Mouse (Mus musculus) midbrain, postnatal 0 days (tissue): ENCODE results near the gene Kcnk12. TPM values are rescaled to one million over a fixed set of nuclear protein-coding genes. Genes with fewer than 3 reads are reported as not detected.

Experiments
- ATAC-seq: fragments of 200-750 bp; cut with Nextera tagmentation; 2 replicates; pipeline ENCODE4 v1.8.0; 2017; ENCODE audit warnings: moderate number of reproducible peaks, mild to moderate bottlenecking, moderate TSS enrichment, moderate library complexity; ENCODE audit not compliant: low FRiP score
- DNase-seq: peaks from one replicate; pipeline ENCODE4 v3.0.0-alpha.2; 2015; ENCODE audit warnings: low spot score
- H3K27ac ChIP-seq: fragments of 300-500 bp; sonication (generic); 2 replicates; pipeline ENCODE4 v1.5.1; 2014; ENCODE audit warnings: low read depth, mild to moderate bottlenecking, low read length, mixed read lengths
- H3K27me3 ChIP-seq: fragments of 300-500 bp; sonication (generic); 2 replicates; pipeline ENCODE4 v1.6.1; 2014; ENCODE audit warnings: low read length, control low read depth, mixed read lengths; ENCODE audit not compliant: insufficient read depth
- H3K36me3 ChIP-seq: fragments of 300-500 bp; sonication (generic); 2 replicates; pipeline ENCODE4 v1.6.1; 2014; ENCODE audit warnings: low read length, control low read depth, mixed read lengths; ENCODE audit not compliant: insufficient read depth
- H3K4me1 ChIP-seq: fragments of 300-500 bp; sonication (generic); 2 replicates; pipeline ENCODE4 v1.6.1; 2014; ENCODE audit warnings: mild to moderate bottlenecking, control low read depth, antibody characterized with exemption, low read length, mixed read lengths; ENCODE audit not compliant: insufficient read depth
- H3K4me2 ChIP-seq: fragments of 300-500 bp; sonication (generic); 2 replicates; pipeline ENCODE4 v1.6.1; 2014; ENCODE audit warnings: low read depth, mild to moderate bottlenecking, low read length, mixed read lengths; ENCODE audit not compliant: poor library complexity, severe bottlenecking
- H3K4me3 ChIP-seq: fragments of 300-500 bp; sonication (generic); 2 replicates; pipeline ENCODE4 v1.5.1; 2014; ENCODE audit warnings: low read depth, mild to moderate bottlenecking, low read length, moderate library complexity
- H3K9ac ChIP-seq: fragments of 300-500 bp; sonication (generic); replicated peaks from 2 replicates; pipeline ENCODE4 v1.6.1; 2014; ENCODE audit warnings: mild to moderate bottlenecking, low read length, moderate library complexity, mixed read lengths; ENCODE audit not compliant: poor library complexity, severe bottlenecking
- H3K9me3 ChIP-seq: fragments of 300-500 bp; sonication (generic); 2 replicates; pipeline ENCODE4 v1.6.1; 2016; ENCODE audit warnings: low read length, control low read depth
- CTCF ChIP-seq: IDR thresholded peaks from 2 replicates; pipeline ENCODE4 v1.5.1; 2016; ENCODE audit warnings: antibody characterized with exemption, mild to moderate bottlenecking
- WGBS: fragments of 180-500 bp; shearing (Covaris S2); extraction: QIAGEN DNeasy Blood & Tissue Kit; methylation state at CpG from one replicate; pipeline ENCODE4 v1.1.7; 2014; 5-methylcytosine and 5-hydroxymethylcytosine counted together
- polyA plus RNA-seq: library from polyadenylated mRNA; unstranded; fragments of >200 nt; fragmentation: Nextera tagmentation; extraction: Ambion mirVana; gene quantifications from 2 replicates; pipeline ENCODE4 v1.2.1, GENCODE M21; 2015
- total RNA-seq: library from RNA; depleted of rRNA; stranded (reverse); fragments of >200 nt; gene quantifications from 2 replicates; pipeline ENCODE4 v1.2.3, GENCODE M21; 2014

The Kcnk12 gene
- total and polyA plus RNA-seq, 2 experiments from 2014 or later = 2.3 to 7.3 TPM

DNA sequence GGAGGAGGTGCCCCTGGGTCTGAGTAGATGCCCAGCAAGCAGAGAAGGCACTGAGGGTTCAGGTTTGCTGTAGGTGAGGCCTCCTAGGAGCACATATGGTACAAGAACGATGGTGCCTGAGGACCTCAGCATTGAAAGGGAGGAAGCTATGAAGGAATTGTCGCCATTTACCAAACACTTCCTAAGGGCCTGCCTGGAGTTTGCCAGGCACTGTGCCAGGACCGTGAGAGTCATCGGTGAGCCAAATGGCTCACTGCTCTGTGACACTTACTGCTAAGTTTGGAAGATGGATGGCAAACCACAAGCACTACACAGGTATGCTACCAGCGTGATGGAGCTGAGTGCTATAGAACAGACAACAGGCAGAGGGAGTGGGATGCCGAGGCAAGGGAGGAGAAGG lies 30.9 kb downstream of the Kcnk12 start:
- WGBS = 89% methylated on average over 6 of the region's 6 CpGs
- no peak for TF ChIP-seq CTCF
- H3K9ac ChIP-seq = no peak overlapping the region
- H3K4me1 ChIP-seq = no peaks in the 10 kb centered on the region
- H3K27ac ChIP-seq = no peak overlapping the region
- no peaks in the 10 kb centered on the region for H3K27me3 ChIP-seq
- no peaks in the 10 kb centered on the region for H3K36me3 ChIP-seq
- no peak overlapping the region for H3K4me2 ChIP-seq
- no peaks in the 10 kb centered on the region for H3K9me3 ChIP-seq
- ATAC-seq = no peak
- DNase-seq = no peak
- no peak overlapping the region for H3K4me3 ChIP-seq

DNA sequence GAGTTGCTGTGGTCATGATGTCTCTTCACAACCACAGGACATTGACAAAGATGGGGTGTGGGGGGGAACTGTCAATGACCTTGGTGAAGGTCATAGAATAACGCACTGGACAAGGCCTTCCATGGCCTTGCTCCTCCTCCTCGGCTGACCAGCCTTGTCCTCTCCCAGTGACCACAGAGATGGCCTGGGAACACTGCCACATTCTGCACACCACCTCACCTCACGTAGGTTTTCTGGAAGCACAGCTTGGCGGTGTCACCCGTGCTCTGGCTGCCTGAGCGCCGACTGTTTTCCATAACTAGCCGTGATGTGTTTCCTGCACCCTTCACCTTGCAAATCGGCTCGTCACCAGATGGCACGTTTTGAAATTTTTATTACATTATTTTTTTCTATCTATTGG lies 32.8 kb downstream of the Kcnk12 start:
- H3K4me3 ChIP-seq = no peak overlapping the region
- TF ChIP-seq CTCF = no peak
- no peak overlapping the region for H3K9ac ChIP-seq
- no peak overlapping the region for H3K27ac ChIP-seq
- no peak overlapping the region for H3K4me2 ChIP-seq
- DNase-seq = no peak
- WGBS = 94% methylated on average over 11 of the region's 11 CpGs
- no peaks in the 10 kb centered on the region for H3K27me3 ChIP-seq
- no peaks in the 10 kb centered on the region for H3K36me3 ChIP-seq
- H3K9me3 ChIP-seq = no peaks in the 10 kb centered on the region
- H3K4me1 ChIP-seq = no peaks in the 10 kb centered on the region
- no peak for ATAC-seq

DNA sequence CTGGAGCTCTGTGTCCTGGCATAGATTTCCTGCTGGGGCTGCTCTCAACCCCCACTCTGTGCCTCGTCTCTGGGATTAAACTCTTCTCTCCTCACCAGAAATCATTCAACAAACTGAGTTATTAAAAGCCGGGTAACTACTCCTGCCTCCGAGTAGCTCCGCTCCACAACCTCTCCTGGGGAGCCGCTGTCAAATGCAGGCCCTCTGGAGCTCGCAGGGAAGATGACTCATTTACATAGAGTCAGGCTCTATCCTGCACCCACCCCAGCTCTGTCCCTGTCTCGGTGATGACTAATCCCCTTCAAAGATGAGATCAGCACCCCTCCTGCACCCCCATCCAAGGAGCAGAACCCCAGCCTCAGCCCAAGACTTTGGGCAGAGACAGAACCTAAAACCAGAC lies 34.6 kb downstream of the Kcnk12 start:
- 25% methylated on average over 7 of the region's 7 CpGs for WGBS
- no peaks in the 10 kb centered on the region for H3K27me3 ChIP-seq
- H3K9me3 ChIP-seq = no peaks in the 10 kb centered on the region
- no peak for ATAC-seq
- no peak overlapping the region for H3K9ac ChIP-seq
- no peaks in the 10 kb centered on the region for H3K4me1 ChIP-seq
- H3K4me2 ChIP-seq = no peak overlapping the region
- no peak overlapping the region for H3K27ac ChIP-seq
- no peak overlapping the region for H3K4me3 ChIP-seq
- no peak for TF ChIP-seq CTCF
- no peaks in the 10 kb centered on the region for H3K36me3 ChIP-seq
- DNase-seq = no peak

DNA sequence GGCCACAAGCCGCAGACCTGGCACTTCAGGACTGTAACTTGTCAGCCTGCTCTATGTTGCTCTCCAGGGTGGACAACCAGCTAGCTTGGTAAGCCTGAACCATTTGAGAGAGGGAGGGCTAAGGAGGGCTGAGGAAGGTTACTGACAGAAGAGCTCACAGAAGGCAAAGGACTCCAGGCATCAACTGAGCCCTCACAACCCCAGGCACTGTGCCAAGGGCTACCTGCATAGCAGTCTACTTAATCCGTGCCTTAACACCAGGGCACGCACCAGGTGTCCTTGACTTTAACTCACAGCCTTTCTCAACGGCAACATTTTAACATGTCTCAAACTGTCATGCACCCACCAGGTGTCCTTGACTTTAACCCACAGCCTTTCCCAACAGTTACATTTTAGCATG lies 37.5 kb downstream of the Kcnk12 start:
- H3K4me3 ChIP-seq = no peak overlapping the region
- H3K9ac ChIP-seq = no peak overlapping the region
- no peak overlapping the region for H3K4me2 ChIP-seq
- no peaks in the 10 kb centered on the region for H3K4me1 ChIP-seq
- H3K36me3 ChIP-seq = no peaks in the 10 kb centered on the region
- no peak overlapping the region for H3K27ac ChIP-seq
- 87% methylated on average over 4 of the region's 4 CpGs for WGBS
- no peaks in the 10 kb centered on the region for H3K9me3 ChIP-seq
- H3K27me3 ChIP-seq = no peaks in the 10 kb centered on the region
- no peak for DNase-seq
- no peak for ATAC-seq
- TF ChIP-seq CTCF = no peak

DNA sequence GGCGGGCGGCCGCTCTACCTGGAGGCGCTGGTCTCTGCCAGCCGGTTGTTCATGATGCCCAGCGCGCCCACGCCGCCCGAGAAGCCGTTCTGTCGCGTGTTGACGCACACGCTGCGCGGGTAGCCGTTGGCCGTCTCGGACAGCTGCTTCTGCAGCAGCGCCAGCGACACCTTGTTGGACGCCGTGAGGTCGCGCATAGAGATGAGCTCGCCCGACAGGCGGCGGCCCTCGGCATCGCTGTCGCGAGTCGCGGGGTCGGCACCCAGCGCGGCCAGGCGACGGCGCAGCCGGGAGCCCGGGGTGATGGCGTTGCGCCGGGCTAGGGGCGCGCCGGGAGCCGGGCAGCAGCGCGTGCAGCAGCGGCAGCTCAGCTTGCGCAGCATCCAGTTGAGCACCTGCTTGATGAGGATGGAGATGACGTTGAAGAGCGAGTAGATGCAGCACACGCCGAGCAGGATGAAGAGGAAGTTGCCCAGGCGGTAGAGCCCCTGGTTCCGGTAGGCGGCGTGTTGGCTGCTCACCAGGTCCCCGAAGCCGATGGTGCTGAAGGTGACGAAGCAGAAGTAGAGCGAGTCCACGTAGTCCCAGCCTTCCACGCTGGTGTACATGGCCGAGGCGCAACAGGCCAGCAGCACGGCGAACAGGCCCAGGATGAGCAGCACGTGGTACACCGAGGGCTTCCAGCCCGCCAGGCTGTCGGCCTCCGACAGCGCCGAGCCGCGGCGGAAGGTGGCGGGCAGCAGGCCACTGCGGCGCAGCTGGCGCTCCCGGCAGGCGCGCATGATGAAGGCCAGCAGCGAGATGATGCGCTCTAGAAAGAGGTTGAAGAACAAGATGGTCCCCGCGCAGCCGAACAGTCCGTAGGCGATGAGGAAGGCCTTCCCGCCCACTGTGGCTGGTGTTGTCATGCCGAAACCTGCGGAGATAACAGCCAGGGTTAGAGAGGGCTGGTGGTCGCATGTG lies 51.6 kb downstream of the Kcnk12 start:
- peaks cover 12% of the 10 kb centered on the region for H3K27me3 ChIP-seq
- no peaks in the 10 kb centered on the region for H3K9me3 ChIP-seq
- H3K36me3 ChIP-seq = no peaks in the 10 kb centered on the region
- DNase-seq (peak; percentile 80), ATAC-seq (peak; percentile 86)
- H3K4me3 ChIP-seq = peak overlapping the region; percentile 48
- H3K27ac ChIP-seq = peak overlapping the region; percentile 73
- peak; percentile 57 for TF ChIP-seq CTCF
- H3K9ac ChIP-seq = peak overlapping the region; percentile 61
- 3% methylated on average over 99 of the region's 101 CpGs for WGBS
- no peaks in the 10 kb centered on the region for H3K4me1 ChIP-seq
- H3K4me2 ChIP-seq = peak overlapping the region; percentile 79
